Mouse (Mus musculus) embryonic facial prominence, embryonic 14.5 days (tissue): ENCODE measurements at regions not wholly inside any gene's neighbourhood (a gene's known extent, or its start where the extent isn't known, plus 50 kb on each side); places are given as distances from the start of the nearest gene placed in this dataset.
A peak's percentile ranks its signal among the peaks of the same experiment; 100 is the strongest.

Experiments used
- ATAC-seq: fragments of 200-750 bp; cut with Nextera tagmentation; 2 replicates; pipeline ENCODE4 v1.8.0; 2017; ENCODE audit warnings: low read depth, moderate number of reproducible peaks, moderate TSS enrichment
- DNase-seq: peaks from one replicate; pipeline ENCODE4 v3.0.0-alpha.2; 2015; ENCODE audit warnings: low spot score
- H3K27ac ChIP-seq: fragments of 300-500 bp; sonication (generic); replicated peaks from 2 replicates; pipeline ENCODE4 v1.5.1; 2014; ENCODE audit warnings: low read depth, mild to moderate bottlenecking, low read length, moderate library complexity
- H3K27me3 ChIP-seq: fragments of 300-500 bp; sonication (generic); replicated peaks from 2 replicates; pipeline ENCODE4 v1.6.1; 2014; ENCODE audit warnings: low read length; ENCODE audit not compliant: control insufficient read depth, insufficient read depth
- H3K36me3 ChIP-seq: fragments of 300-500 bp; sonication (generic); 2 replicates; pipeline ENCODE4 v1.6.1; 2014; ENCODE audit warnings: low read length, mixed read lengths; ENCODE audit not compliant: control insufficient read depth, insufficient read depth
- H3K4me1 ChIP-seq: fragments of 300-500 bp; sonication (generic); 2 replicates; pipeline ENCODE4 v1.6.1; 2014; ENCODE audit warnings: antibody characterized with exemption, low read length; ENCODE audit not compliant: control insufficient read depth, insufficient read depth
- H3K4me2 ChIP-seq: fragments of 300-500 bp; sonication (generic); 2 replicates; pipeline ENCODE4 v1.6.1; 2014; ENCODE audit warnings: low read depth, mild to moderate bottlenecking, low read length, moderate library complexity, mixed read lengths
- H3K4me3 ChIP-seq: fragments of 300-500 bp; sonication (generic); 2 replicates; pipeline ENCODE4 v1.5.1; 2014; ENCODE audit warnings: low read depth, mild to moderate bottlenecking, low read length
- H3K9ac ChIP-seq: fragments of 300-500 bp; sonication (generic); 2 replicates; pipeline ENCODE4 v1.6.1; 2014; ENCODE audit warnings: low read depth, mild to moderate bottlenecking, low read length, moderate library complexity, mixed read lengths
- H3K9me3 ChIP-seq: fragments of 300-500 bp; sonication (generic); 2 replicates; pipeline ENCODE4 v1.6.1; 2016; ENCODE audit warnings: low read length; ENCODE audit not compliant: control insufficient read depth
- WGBS: fragments of 180-500 bp; shearing (Covaris S2); extraction: QIAGEN DNeasy Blood & Tissue Kit; methylation state at CpG from one replicate; pipeline ENCODE4 v1.1.7; 2014; 5-methylcytosine and 5-hydroxymethylcytosine counted together

DNA sequence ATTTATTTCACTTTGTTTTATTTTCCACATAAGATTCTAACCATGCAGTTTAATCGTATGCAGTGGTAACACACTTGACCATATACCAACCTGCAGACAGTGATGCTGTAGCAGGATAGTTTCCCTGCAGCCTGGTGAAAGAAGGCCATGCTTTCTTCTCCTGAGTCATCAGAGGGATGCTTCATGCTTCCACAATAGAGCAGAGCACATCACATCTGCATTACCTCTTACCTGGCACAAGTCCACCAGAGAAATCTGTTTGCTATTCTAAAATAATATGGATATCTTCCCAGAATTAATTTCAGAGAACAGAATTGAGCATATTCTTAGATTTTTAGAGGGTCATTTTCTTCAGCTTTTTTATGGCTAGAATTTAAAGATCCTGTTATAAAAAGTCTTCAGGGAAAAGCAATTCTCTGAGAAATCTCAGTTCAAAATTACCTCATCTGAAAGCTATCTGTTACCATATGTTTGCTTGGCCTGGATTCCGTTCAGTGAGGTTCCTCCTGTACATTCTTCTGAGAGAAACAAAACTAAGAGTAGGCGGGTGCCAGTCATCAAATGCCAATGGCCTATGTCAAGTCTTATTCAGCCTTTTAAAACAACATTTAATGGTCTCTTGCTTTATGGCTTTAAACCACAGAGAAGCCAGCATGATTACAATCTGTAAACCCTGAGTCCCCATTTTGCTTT, 87.3 kb upstream of the Arsj start:
- WGBS = 45% methylated on average over 3 of the region's 3 CpGs
- Histone ChIP-seq H3K9me3 (no peaks in the 10 kb centered on the region), H3K4me2 (no peak overlapping the region), H3K27ac (no peak overlapping the region), H3K27me3 (no peaks in the 10 kb centered on the region), H3K4me3 (no peak overlapping the region), H3K9ac (no peak overlapping the region), H3K36me3 (no peaks in the 10 kb centered on the region), H3K4me1 (no peaks in the 10 kb centered on the region)
- ATAC-seq = peak; percentile 44; the same call in 1 of the 2 replicates
- peak; percentile 76 for DNase-seq

DNA sequence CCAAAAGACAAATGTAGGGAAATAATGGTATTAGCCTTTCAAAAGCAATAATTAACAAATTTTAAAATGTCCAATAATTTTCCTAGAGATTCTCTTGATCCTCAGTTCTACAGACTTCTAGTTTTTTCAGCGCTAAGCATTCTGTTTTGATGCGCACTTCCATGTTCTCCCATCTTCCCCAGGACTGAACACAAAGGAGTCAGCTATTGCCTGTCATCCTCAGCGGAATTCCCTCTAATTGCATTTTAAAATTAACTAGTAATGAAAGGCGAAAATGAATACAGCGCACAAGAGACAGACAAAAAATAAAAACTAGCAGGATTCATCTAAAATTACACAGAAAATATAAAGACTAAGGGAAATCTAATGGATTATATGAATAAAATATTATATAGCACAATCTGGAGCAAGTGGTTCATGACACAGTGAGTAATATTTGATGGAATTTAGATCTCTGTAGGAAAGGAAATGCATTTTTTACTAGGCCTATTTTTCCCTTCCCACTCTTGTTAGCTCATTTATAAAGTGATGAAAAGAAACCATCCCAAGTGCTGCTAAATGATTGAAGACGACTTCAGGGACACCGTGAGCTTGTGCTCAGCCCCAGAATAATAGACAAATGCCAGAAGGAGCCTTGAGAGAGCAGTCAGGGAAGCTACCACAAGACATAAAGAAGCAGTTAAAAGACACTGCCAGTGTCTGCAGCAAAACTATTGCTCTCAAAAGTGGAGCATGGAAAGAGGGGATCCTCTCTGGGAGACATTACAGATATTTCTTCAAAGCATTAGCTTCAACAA, 79.0 kb upstream of the Arsj start:
- DNase-seq = no peak
- Histone ChIP-seq H3K9ac (no peak overlapping the region), H3K27ac (no peak overlapping the region), H3K4me3 (no peak overlapping the region), H3K4me2 (no peak overlapping the region), H3K9me3 (no peaks in the 10 kb centered on the region), H3K36me3 (no peaks in the 10 kb centered on the region), H3K27me3 (no peaks in the 10 kb centered on the region), H3K4me1 (no peaks in the 10 kb centered on the region)
- no peak for ATAC-seq
- WGBS = 81% methylated on average over 7 of the region's 7 CpGs

DNA sequence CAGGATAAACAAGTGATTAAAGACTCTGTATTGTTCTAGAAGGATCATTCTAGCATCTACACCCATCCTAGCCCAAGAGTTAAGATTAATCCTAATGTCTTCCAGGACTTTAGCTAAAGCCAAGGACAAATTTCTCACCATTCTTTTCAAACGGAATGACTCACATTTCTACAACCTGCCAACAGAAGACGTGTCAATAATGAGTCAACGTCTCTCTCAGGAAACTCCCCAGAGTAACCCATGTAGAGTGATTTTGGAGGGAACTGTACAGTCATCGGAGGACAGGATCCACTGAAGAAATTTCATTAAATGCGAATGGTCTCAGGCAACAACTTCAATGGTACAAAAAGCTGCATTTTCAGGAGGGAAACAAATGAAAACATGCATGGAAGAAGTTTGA, 71.2 kb upstream of the Arsj start:
- no peak for ATAC-seq
- Histone ChIP-seq H3K9ac (no peak overlapping the region), H3K4me2 (no peak overlapping the region), H3K27ac (no peak overlapping the region), H3K36me3 (no peaks in the 10 kb centered on the region), H3K27me3 (no peaks in the 10 kb centered on the region), H3K4me3 (no peak overlapping the region), H3K4me1 (no peaks in the 10 kb centered on the region), H3K9me3 (no peaks in the 10 kb centered on the region)
- 68% methylated on average over 5 of the region's 5 CpGs for WGBS
- DNase-seq = no peak

DNA sequence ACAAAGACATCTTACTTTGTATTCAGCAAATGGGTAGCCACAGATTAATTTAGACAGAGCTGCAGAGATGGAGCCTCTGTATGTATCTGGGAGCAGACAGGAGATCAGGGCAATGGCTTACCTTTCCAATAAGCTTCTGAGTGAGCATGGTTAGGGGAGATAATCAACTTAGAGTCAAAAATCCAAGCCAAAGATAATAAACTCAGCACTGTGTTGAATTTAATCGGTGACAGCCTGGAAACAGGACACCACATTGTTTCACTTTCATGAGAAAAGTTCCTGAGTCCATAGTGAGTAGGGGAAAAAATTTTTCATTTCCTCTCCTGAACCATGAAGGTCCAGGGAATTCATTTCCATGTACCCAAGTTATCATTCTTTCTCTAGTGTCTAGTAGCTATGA, 70.7 kb upstream of the Arsj start:
- no peaks in the 10 kb centered on the region for H3K36me3 ChIP-seq
- no peak overlapping the region for H3K4me2 ChIP-seq
- no peak overlapping the region for H3K9ac ChIP-seq
- H3K4me1 ChIP-seq = no peaks in the 10 kb centered on the region
- no peak overlapping the region for H3K27ac ChIP-seq
- 62% methylated on average over 1 of the region's 1 CpGs for WGBS
- H3K9me3 ChIP-seq = no peaks in the 10 kb centered on the region
- DNase-seq = peak; percentile 19
- H3K4me3 ChIP-seq = no peak overlapping the region
- no peak for ATAC-seq
- H3K27me3 ChIP-seq = no peaks in the 10 kb centered on the region

DNA sequence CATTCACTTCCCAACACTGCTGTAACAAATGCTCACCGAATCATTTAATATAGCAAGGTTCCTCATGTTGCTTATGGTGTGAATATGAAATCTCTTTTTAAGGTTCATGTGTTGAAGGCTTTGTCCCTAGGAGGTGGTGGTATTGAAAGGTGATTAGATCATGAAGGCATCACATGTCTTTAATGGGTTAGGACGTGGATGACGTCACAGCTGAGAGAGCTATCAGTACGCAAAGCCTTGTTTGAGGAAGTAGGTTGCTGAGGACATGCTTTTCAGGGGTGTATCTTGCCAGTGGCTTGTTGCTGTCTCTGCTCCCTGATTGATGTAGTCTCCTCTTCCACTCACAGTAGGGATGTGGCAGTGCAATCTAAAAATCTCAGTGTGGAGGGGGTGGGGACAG, 69.8 kb upstream of the Arsj start:
- Histone ChIP-seq H3K4me1 (no peaks in the 10 kb centered on the region), H3K27ac (no peak overlapping the region), H3K9me3 (no peaks in the 10 kb centered on the region), H3K36me3 (no peaks in the 10 kb centered on the region), H3K4me2 (no peak overlapping the region), H3K4me3 (no peak overlapping the region), H3K9ac (no peak overlapping the region), H3K27me3 (no peaks in the 10 kb centered on the region)
- DNase-seq (no peak), ATAC-seq (no peak)
- WGBS = 80% methylated on average over 4 of the region's 4 CpGs

DNA sequence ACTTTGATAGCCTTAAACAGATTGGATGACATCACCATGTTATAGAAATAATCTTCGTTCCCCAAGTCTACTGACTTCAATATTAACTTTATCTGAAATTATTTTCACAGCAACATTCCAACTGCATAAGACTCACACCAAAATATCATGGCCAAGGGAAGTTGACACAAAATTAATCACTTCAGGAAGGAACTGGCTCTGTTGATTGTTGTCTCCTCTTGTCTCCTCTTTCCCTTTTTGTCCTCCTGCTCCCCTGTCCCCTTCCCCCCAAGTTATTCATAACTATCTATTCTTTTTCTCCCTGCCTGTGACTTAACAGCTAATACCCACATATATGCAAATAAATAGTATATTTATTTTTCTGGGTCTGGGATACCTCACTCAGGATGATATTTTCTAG, 67.6 kb upstream of the Arsj start:
- Histone ChIP-seq H3K27me3 (no peaks in the 10 kb centered on the region), H3K27ac (no peak overlapping the region), H3K4me1 (no peaks in the 10 kb centered on the region), H3K36me3 (no peaks in the 10 kb centered on the region), H3K9me3 (no peaks in the 10 kb centered on the region), H3K9ac (no peak overlapping the region), H3K4me3 (no peak overlapping the region), H3K4me2 (no peak overlapping the region)
- 76% methylated on average over 1 of the region's 1 CpGs for WGBS
- no peak for DNase-seq
- ATAC-seq = no peak

DNA sequence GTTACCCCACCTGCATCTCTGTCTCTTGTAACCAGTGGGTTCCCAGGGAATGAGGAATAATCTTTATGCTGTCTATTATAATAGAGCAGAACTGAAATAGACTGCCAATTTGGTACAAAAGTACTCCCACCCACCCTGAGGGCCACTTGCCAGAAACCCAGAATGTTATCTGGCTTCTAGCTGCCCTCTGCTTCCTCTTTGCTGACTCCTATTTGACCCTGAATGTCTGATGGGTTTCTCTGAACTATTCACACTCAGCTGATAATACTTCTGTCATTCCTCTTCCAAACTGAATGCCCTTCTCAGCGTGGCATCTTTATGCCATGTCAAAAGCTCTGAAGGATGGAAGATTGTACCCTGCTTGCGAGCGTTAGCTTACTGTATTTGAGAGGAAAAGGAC, 64.2 kb upstream of the Arsj start:
- Histone ChIP-seq H3K27ac (no peak overlapping the region), H3K36me3 (no peaks in the 10 kb centered on the region), H3K27me3 (no peaks in the 10 kb centered on the region), H3K9me3 (no peaks in the 10 kb centered on the region), H3K4me3 (no peak overlapping the region), H3K9ac (no peak overlapping the region), H3K4me1 (no peaks in the 10 kb centered on the region), H3K4me2 (no peak overlapping the region)
- ATAC-seq = no peak
- no peak for DNase-seq
- WGBS = 79% methylated on average over 3 of the region's 3 CpGs

DNA sequence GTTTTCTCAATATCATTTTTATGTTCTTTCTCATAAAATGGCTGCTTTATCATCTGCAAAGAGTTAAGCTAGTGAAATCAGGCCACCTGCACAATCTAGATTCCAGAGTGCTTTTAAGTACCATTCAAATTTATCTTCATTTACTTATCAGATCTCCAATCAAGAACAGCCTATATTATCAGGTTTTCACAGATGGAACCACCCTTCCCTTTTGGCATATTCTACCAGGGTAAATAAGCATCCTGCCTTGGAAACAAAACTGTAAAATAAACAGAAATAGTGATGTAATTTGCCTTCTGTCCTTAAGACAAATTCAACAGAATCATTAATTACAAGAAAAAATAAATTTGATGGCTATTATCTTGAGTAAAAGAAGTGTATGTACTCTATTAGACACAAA, 55.2 kb upstream of the Arsj start:
- Histone ChIP-seq H3K36me3 (no peaks in the 10 kb centered on the region), H3K4me2 (no peak overlapping the region), H3K27me3 (no peaks in the 10 kb centered on the region), H3K27ac (no peak overlapping the region), H3K9ac (no peak overlapping the region), H3K4me3 (no peak overlapping the region), H3K9me3 (no peaks in the 10 kb centered on the region), H3K4me1 (no peaks in the 10 kb centered on the region)
- no peak for DNase-seq
- no peak for ATAC-seq
